Mouse (Mus musculus): ENCODE measurements around the gene Clba1. TPM values are rescaled to one million over a fixed set of nuclear protein-coding genes. Genes with fewer than 3 reads are reported as not detected.

Clba1 gene
- polyA plus RNA-seq, 1 experiment, result 13.3 TPM

DNA sequence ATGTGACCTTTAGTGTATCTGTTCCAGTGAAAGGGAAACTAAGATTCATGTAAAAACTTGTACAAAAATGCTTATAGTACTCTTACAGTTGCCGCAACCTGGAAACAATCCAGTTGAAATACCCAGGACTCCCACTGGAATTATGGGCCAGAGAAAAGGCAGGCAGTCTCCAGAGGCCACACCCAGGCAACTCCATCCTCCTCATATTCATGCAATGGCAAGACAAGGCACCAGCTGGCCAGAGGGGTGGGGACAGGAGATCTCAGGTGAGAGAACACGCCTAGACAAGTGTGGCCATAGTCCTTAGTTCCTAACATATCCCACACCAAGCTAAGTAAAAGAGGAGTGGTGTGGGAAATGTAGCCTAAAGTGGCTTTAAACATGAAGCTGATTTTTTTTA, 13.9 kb downstream of the Clba1 start:
- Histone ChIP-seq H3K4me3 (ENCODE audit: insufficient read depth, low read length) (no peak overlapping the region), H3K27ac (ENCODE audit: insufficient read depth, low read length) (no peak overlapping the region), H3K4me1 (ENCODE audit: control insufficient read depth, insufficient read depth, low read length) (peaks cover 14% of the 10 kb centered on the region; the same call in 1 of the 2 replicates)
- TF ChIP-seq CTCF (IDR thresholded peaks at IDR 0.05; ENCODE audit: extremely low read depth, insufficient read depth, low read length), result no peak

DNA sequence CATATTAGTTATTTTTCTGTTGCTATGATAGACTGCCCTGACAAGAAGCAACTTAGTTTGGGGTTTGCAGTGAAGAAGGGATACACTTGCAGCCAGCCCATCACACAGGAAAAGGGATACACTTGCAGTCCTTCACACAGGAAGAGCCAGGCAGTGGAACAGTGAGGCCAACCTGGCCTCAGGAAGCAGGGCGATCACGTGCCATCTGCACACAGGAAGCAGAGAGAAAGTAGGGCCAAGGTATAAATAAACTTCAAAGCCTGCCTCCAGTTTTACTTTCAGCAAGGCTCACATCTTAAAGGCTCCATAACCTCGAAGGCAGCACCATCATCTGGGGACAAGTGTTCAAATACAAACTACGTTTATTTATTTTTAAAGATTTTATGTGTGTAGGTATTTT, 14.5 kb downstream of the Clba1 start:
- no peak for TF ChIP-seq CTCF (IDR thresholded peaks at IDR 0.05; ENCODE audit: extremely low read depth, insufficient read depth, low read length)
- Histone ChIP-seq H3K27ac (ENCODE audit: insufficient read depth, low read length) (no peak overlapping the region), H3K4me1 (ENCODE audit: control insufficient read depth, insufficient read depth, low read length) (peaks cover 17% of the 10 kb centered on the region; the same call in 1 of the 2 replicates), H3K4me3 (ENCODE audit: insufficient read depth, low read length) (no peak overlapping the region)

DNA sequence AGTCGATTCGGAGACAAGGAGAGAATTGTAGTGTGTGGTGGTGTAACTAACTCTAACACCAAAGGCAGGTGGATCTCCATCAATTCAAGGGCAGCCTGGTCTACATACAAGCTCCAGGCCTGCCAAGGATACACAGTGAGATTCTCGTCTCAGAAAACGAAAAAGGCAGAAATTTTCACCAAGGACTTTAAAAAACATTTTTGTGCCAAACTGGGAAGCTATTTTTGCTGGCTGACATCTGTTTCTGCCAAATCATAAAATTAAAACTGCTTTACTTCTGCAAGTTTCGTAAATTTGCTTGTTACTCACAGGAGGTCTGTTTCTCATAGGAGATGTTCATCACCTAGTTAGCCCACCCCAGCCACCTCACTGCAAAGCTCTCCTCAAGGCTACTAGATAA, 17.2 kb downstream of the Clba1 start:
- no peak overlapping the region for H3K27ac ChIP-seq (ENCODE audit: insufficient read depth, low read length)
- peaks cover 23% of the 10 kb centered on the region for H3K4me1 ChIP-seq (ENCODE audit: control insufficient read depth, insufficient read depth, low read length)
- no peak for TF ChIP-seq POLR2A (IDR thresholded peaks at IDR 0.05; ENCODE audit: extremely low read depth, insufficient read depth, low read length)
- no peak for TF ChIP-seq CTCF (IDR thresholded peaks at IDR 0.05; ENCODE audit: extremely low read depth, insufficient read depth, low read length)
- no peak overlapping the region for H3K4me3 ChIP-seq (ENCODE audit: insufficient read depth, low read length)

DNA sequence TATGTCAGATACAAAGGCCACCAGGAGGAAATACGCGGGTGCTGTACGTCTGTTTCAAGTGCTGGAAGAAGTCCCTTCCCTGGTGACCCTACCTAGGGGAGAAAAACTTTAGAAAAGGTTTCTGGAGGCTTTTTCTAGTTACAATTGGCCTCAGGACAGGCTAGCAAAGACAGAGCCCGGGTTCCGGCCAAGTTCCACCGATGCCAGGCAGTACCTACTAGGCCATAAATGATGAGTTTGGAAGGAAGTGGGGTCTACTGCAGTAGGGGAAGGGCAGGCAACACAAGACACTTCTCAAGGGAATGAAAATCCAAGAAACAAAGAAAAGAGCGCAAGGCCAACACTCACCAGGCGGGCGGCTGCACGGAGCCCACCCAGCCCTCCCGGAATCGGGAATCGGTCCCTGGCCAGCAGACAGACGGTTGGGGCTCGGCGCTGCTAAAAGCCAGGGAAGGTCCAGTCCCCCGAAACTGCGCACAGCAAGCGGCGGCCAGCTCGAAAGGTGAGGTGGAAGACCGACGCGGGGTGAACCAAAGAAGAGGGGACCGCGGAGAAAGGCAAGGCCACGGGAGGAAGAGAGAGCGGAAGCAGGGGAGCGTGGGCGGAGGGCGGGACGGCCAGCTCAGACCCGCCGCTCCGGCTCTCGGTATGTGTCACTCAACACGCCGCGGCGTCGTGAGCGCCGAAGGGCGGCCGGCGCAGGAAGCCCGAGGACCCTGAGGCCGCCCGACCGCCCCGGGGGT, 19.9 kb downstream of the Clba1 start:
- Histone ChIP-seq H3K4me1 (ENCODE audit: control insufficient read depth, insufficient read depth, low read length) (peaks cover 23% of the 10 kb centered on the region), H3K27ac (ENCODE audit: insufficient read depth, low read length) (peak overlapping the region; percentile 91), H3K4me3 (ENCODE audit: insufficient read depth, low read length) (peak overlapping the region; percentile 60)
- TF ChIP-seq POLR2A (IDR thresholded peaks at IDR 0.05; ENCODE audit: extremely low read depth, insufficient read depth, low read length) (no peak), CTCF (IDR thresholded peaks at IDR 0.05; ENCODE audit: extremely low read depth, insufficient read depth, low read length) (no peak)

DNA sequence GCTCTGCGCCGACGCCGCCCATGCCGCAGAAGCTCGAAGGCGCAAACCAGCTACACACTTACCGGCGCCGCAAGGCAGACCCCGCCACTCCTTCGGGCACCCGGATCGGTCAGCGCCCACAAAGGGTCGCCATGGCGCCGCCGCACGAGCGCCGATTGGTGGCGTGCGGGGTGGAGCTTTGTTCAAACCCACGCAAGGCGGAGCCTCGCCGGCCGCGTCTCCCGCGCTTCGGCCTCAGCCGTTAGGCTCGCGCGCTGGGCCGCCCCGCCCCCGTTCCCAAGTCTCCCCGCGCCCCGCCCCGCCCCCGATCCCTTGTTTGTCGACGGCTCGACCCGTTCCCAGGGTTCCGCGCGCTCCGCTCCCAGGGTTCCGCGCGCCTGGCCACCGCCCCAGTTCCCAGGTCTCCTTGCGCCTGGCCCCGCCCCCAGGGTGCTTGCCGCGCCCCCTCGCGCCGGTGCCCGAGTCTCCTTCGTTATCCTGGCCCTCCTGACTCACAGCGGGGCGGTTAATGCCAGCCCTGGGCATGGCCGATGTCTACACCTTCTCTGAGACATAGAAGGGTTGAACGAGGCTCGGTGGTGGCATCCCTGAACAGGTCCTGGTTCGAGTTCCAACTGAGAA, 20.6 kb downstream of the Clba1 start, which contains the start of gene Cdca4:
Gene Cdca4, minus strand, starts transcription at position 180 of the 621 bp plus-strand sequence.
- Histone ChIP-seq H3K4me1 (ENCODE audit: control insufficient read depth, insufficient read depth, low read length) (peaks cover 20% of the 10 kb centered on the region), H3K27ac (ENCODE audit: insufficient read depth, low read length) (peak within 1 kb of the TSS; percentile 91), H3K4me3 (ENCODE audit: insufficient read depth, low read length) (peak within 1 kb of the TSS; percentile 60)
- TF ChIP-seq POLR2A (IDR thresholded peaks at IDR 0.05; ENCODE audit: extremely low read depth, insufficient read depth, low read length), result peak; percentile 75; the same call in 1 of the 2 replicates
- no peak for TF ChIP-seq CTCF (IDR thresholded peaks at IDR 0.05; ENCODE audit: extremely low read depth, insufficient read depth, low read length)

- Histone ChIP-seq H3K27ac (ENCODE audit: insufficient read depth, low read length) (no peak overlapping the region), H3K4me1 (ENCODE audit: control insufficient read depth, insufficient read depth, low read length) (peaks cover 20% of the 10 kb centered on the region), H3K4me3 (ENCODE audit: insufficient read depth, low read length) (peak overlapping the region; percentile 60)
- TF ChIP-seq POLR2A (IDR thresholded peaks at IDR 0.05; ENCODE audit: extremely low read depth, insufficient read depth, low read length) (no peak), CTCF (IDR thresholded peaks at IDR 0.05; ENCODE audit: extremely low read depth, insufficient read depth, low read length) (no peak)
Measured at GRCm38 (mm10) chr12:112830141-112830540, 21.4 kb downstream of the Clba1 start.

- no peak for TF ChIP-seq POLR2A (IDR thresholded peaks at IDR 0.05; ENCODE audit: extremely low read depth, insufficient read depth, low read length)
- TF ChIP-seq CTCF (IDR thresholded peaks at IDR 0.05; ENCODE audit: extremely low read depth, insufficient read depth, low read length), result no peak
- Histone ChIP-seq H3K27ac (ENCODE audit: insufficient read depth, low read length) (no peak overlapping the region), H3K4me1 (ENCODE audit: control insufficient read depth, insufficient read depth, low read length) (peaks cover 20% of the 10 kb centered on the region), H3K4me3 (ENCODE audit: insufficient read depth, low read length) (peak overlapping the region; percentile 60)
Measured at GRCm38 (mm10) chr12:112830570-112830969, 21.8 kb downstream of the Clba1 start.

DNA sequence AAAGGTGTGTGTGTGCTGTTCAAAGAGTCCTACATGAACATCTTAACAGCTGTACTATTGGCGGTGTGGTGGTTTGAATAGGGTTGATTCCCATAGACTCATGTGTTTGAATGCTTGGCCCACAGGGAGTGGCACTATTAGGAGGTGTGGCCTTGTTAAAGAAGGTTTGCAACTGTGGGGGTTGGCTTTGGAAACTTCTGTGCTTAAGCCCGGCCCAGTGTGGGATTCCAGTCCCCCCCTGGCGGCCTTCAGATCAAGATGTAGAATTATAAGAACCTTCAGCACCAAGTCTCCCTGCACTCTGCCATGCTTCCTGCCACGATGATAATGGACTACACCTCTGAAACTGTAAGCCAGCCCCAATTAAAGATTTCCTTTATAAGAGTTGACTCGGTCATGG, 23.7 kb downstream of the Clba1 start:
- H3K4me1 ChIP-seq (ENCODE audit: control insufficient read depth, insufficient read depth, low read length), result peaks cover 11% of the 10 kb centered on the region
- no peak overlapping the region for H3K4me3 ChIP-seq (ENCODE audit: insufficient read depth, low read length)
- TF ChIP-seq POLR2A (IDR thresholded peaks at IDR 0.05; ENCODE audit: extremely low read depth, insufficient read depth, low read length) (no peak), CTCF (IDR thresholded peaks at IDR 0.05; ENCODE audit: extremely low read depth, insufficient read depth, low read length) (no peak)
- no peak overlapping the region for H3K27ac ChIP-seq (ENCODE audit: insufficient read depth, low read length)

DNA sequence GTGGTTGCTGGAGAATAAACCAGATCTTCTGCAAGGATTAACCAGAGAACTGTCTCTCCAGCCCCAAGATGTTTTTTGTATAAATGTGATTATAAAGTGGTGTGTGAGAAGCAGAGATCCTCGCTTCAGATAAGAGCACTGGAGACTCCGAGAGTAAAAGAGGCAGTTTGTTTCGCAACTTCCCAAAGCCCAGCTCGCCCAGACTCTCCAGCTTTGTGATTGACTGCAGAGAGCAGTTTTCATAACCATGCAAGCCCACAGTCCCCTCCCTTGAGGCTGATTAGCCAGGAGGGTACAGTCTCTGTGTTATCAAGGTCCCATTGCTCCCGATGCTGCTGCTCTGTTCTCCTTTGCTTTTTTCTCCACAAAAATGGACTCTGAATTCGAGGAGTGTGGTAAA, 24.8 kb downstream of the Clba1 start:
- no peak overlapping the region for H3K4me3 ChIP-seq (ENCODE audit: insufficient read depth, low read length)
- TF ChIP-seq POLR2A (IDR thresholded peaks at IDR 0.05; ENCODE audit: extremely low read depth, insufficient read depth, low read length) (no peak), CTCF (IDR thresholded peaks at IDR 0.05; ENCODE audit: extremely low read depth, insufficient read depth, low read length) (no peak)
- H3K4me1 ChIP-seq (ENCODE audit: control insufficient read depth, insufficient read depth, low read length), result peaks cover 6% of the 10 kb centered on the region
- no peak overlapping the region for H3K27ac ChIP-seq (ENCODE audit: insufficient read depth, low read length)

DNA sequence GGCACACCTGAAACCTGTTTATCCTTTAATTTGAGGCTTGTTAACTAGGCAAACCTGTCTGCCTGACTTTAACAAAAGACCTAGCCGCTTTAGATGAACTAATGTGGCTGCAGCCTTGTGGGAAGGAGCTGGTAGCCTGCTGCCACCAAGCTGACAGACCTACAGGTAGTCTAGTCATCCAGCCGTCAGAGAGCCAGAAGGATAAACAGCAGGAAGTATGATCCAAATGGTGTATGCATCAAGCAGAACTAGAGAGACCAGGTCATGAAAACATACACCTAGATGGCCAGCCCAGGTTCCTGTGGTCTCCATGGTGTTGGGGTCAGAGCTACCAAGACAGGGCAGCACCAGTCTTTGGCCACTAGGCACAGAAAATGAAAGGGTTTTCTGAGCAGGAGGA, 26.3 kb downstream of the Clba1 start:
- Histone ChIP-seq H3K27ac (ENCODE audit: insufficient read depth, low read length) (no peak overlapping the region), H3K4me3 (ENCODE audit: insufficient read depth, low read length) (no peak overlapping the region)
- TF ChIP-seq CTCF (IDR thresholded peaks at IDR 0.05; ENCODE audit: extremely low read depth, insufficient read depth, low read length) (no peak), POLR2A (IDR thresholded peaks at IDR 0.05; ENCODE audit: extremely low read depth, insufficient read depth, low read length) (no peak)

More for the DNA sequence above, 26.3 kb downstream of the Clba1 start:
- peaks cover 6% of the 10 kb centered on the region for H3K4me1 ChIP-seq (ENCODE audit: control insufficient read depth, insufficient read depth, low read length)

Data from cortical plate, adult 2 months (tissue).